Mouse (Mus musculus): Measurements from ENCODE around the gene Dock6. TPM values are rescaled to one million over a fixed set of nuclear protein-coding genes. Genes with fewer than 3 reads are reported as not detected.

Dock6 gene
- polyA plus RNA-seq, 1 experiment = 278 TPM

- no peak overlapping the region for H3K4me3 ChIP-seq (replicated peaks; ENCODE audit: extremely low read depth, low read depth, low read length)
- no peak for DNase-seq
- WGBS = 50% methylated on average over 7 of the region's 7 CpGs
- H3K4me1 ChIP-seq (ENCODE audit: control insufficient read depth, insufficient read depth, low read length) = peaks cover 23% of the 10 kb centered on the region
- TF ChIP-seq CTCF (IDR thresholded peaks at IDR 0.05; ENCODE audit: insufficient read depth, low read length) = no peak
- TF ChIP-seq POLR2A (IDR thresholded peaks at IDR 0.05; ENCODE audit: borderline replicate concordance, extremely low read depth, low read depth, low read length) = no peak
Observed at GRCm38 (mm10) chr9:21849691-21850677, 2.5 kb downstream of the Dock6 start.

- 50% methylated on average over 10 of the region's 10 CpGs for WGBS
- TF ChIP-seq CTCF (IDR thresholded peaks at IDR 0.05; ENCODE audit: insufficient read depth, low read length) (no peak), POLR2A (IDR thresholded peaks at IDR 0.05; ENCODE audit: borderline replicate concordance, extremely low read depth, low read depth, low read length) (no peak)
- H3K4me1 ChIP-seq (ENCODE audit: control insufficient read depth, insufficient read depth, low read length) = peaks cover 26% of the 10 kb centered on the region
- no peak for DNase-seq
- no peak overlapping the region for H3K4me3 ChIP-seq (replicated peaks; ENCODE audit: extremely low read depth, low read depth, low read length)
Observed at GRCm38 (mm10) chr9:21847926-21848325, 4.5 kb downstream of the Dock6 start.

- TF ChIP-seq POLR2A (IDR thresholded peaks at IDR 0.05; ENCODE audit: borderline replicate concordance, extremely low read depth, low read depth, low read length) = peak; percentile 5; the same call in 1 of the 2 replicates
- TF ChIP-seq CTCF (IDR thresholded peaks at IDR 0.05; ENCODE audit: insufficient read depth, low read length) = no peak
- 25% methylated on average over 3 of the region's 3 CpGs for WGBS
- no peak for DNase-seq
- Histone ChIP-seq H3K4me1 (ENCODE audit: control insufficient read depth, insufficient read depth, low read length) (peaks cover 29% of the 10 kb centered on the region), H3K4me3 (replicated peaks; ENCODE audit: extremely low read depth, low read depth, low read length) (no peak overlapping the region)
Observed at GRCm38 (mm10) chr9:21847425-21847824, 5.0 kb downstream of the Dock6 start.

- TF ChIP-seq POLR2A (IDR thresholded peaks at IDR 0.05; ENCODE audit: borderline replicate concordance, extremely low read depth, low read depth, low read length) (peak; percentile 43; the same call in 1 of the 2 replicates), CTCF (IDR thresholded peaks at IDR 0.05; ENCODE audit: insufficient read depth, low read length) (no peak)
- 16% methylated on average over 11 of the region's 11 CpGs for WGBS
- peak; percentile 45 for DNase-seq
- Histone ChIP-seq H3K4me3 (replicated peaks; ENCODE audit: extremely low read depth, low read depth, low read length) (peak overlapping the region; percentile 50), H3K4me1 (ENCODE audit: control insufficient read depth, insufficient read depth, low read length) (peaks cover 29% of the 10 kb centered on the region)
Observed at GRCm38 (mm10) chr9:21846755-21847341, 5.6 kb downstream of the Dock6 start.

- no peak overlapping the region for H3K4me3 ChIP-seq (replicated peaks; ENCODE audit: extremely low read depth, low read depth, low read length)
- peak; percentile 51 for DNase-seq
- peaks cover 28% of the 10 kb centered on the region for H3K4me1 ChIP-seq (ENCODE audit: control insufficient read depth, insufficient read depth, low read length)
- WGBS = 42% methylated on average over 14 of the region's 14 CpGs
- no peak for TF ChIP-seq CTCF (IDR thresholded peaks at IDR 0.05; ENCODE audit: insufficient read depth, low read length)
- no peak for TF ChIP-seq POLR2A (IDR thresholded peaks at IDR 0.05; ENCODE audit: borderline replicate concordance, extremely low read depth, low read depth, low read length)
Observed at GRCm38 (mm10) chr9:21845381-21846080, 6.9 kb downstream of the Dock6 start.

GRCm38 (mm10) chr9:21843086-21843485 lies 9.3 kb downstream of the Dock6 start:
- no peak overlapping the region for H3K4me3 ChIP-seq (replicated peaks; ENCODE audit: extremely low read depth, low read depth, low read length)
- TF ChIP-seq POLR2A (IDR thresholded peaks at IDR 0.05; ENCODE audit: borderline replicate concordance, extremely low read depth, low read depth, low read length) (no peak), CTCF (IDR thresholded peaks at IDR 0.05; ENCODE audit: insufficient read depth, low read length) (no peak)
- no peak for DNase-seq
- WGBS = 42% methylated on average over 6 of the region's 6 CpGs
- peaks cover 27% of the 10 kb centered on the region for H3K4me1 ChIP-seq (ENCODE audit: control insufficient read depth, insufficient read depth, low read length)

GRCm38 (mm10) chr9:21842391-21842790 lies 10.0 kb downstream of the Dock6 start:
- Histone ChIP-seq H3K4me3 (replicated peaks; ENCODE audit: extremely low read depth, low read depth, low read length) (no peak overlapping the region), H3K4me1 (ENCODE audit: control insufficient read depth, insufficient read depth, low read length) (peaks cover 22% of the 10 kb centered on the region)
- 0 out of 2 replicates have a peak, but pooled peaks have one; percentile 6 for TF ChIP-seq POLR2A (IDR thresholded peaks at IDR 0.05; ENCODE audit: borderline replicate concordance, extremely low read depth, low read depth, low read length)
- TF ChIP-seq CTCF (IDR thresholded peaks at IDR 0.05; ENCODE audit: insufficient read depth, low read length) = no peak
- 24% methylated on average over 5 of the region's 5 CpGs for WGBS
- DNase-seq = no peak

- 90% methylated on average over 6 of the region's 6 CpGs for WGBS
- H3K4me3 ChIP-seq (replicated peaks; ENCODE audit: extremely low read depth, low read depth, low read length) = no peak overlapping the region
- H3K4me1 ChIP-seq (ENCODE audit: control insufficient read depth, insufficient read depth, low read length) = peaks cover 17% of the 10 kb centered on the region
- no peak for TF ChIP-seq CTCF (IDR thresholded peaks at IDR 0.05; ENCODE audit: insufficient read depth, low read length)
- no peak for DNase-seq
Observed at GRCm38 (mm10) chr9:21841340-21841739, 11.1 kb downstream of the Dock6 start.

GRCm38 (mm10) chr9:21840115-21840787 lies 12.2 kb downstream of the Dock6 start:
- DNase-seq = peak; percentile 45
- 61% methylated on average over 8 of the region's 8 CpGs for WGBS
- H3K4me1 ChIP-seq (ENCODE audit: control insufficient read depth, insufficient read depth, low read length) = peaks cover 8% of the 10 kb centered on the region
- no peak overlapping the region for H3K4me3 ChIP-seq (replicated peaks; ENCODE audit: extremely low read depth, low read depth, low read length)
- TF ChIP-seq POLR2A (IDR thresholded peaks at IDR 0.05; ENCODE audit: borderline replicate concordance, extremely low read depth, low read depth, low read length) (no peak), CTCF (IDR thresholded peaks at IDR 0.05; ENCODE audit: insufficient read depth, low read length) (peak; percentile 94)
